Mouse (Mus musculus) C2C12 (cell line): ENCODE data around the gene Cnfn.

ENCODE experiments used
- CEBPB ChIP-seq: IDR thresholded peaks from one replicate; pipeline ENCODE4 v1.6.1; 2011; ENCODE audit warnings: low read depth, mild to moderate bottlenecking, control low read depth, moderate library complexity
- CTCF ChIP-seq: IDR thresholded peaks from one replicate; pipeline ENCODE4 v1.5.1; 2011; ENCODE audit not compliant: control insufficient read depth, insufficient read depth, insufficient read length

- no peak for TF ChIP-seq CTCF
- TF ChIP-seq CEBPB = no peak
Measured at GRCm38 (mm10) chr7:25368333-25368732, 1.2 kb downstream of the Cnfn start.
